Mouse (Mus musculus) cerebellum, postnatal 4 days (tissue): Measurements from ENCODE around the gene Kng1.
"Not testable (repeated sequence)": the region's sequence is repeated elsewhere in the genome, so short reads cannot be mapped to it uniquely, and the experiment has no call there.

ENCODE experiments used
- DNase-seq, 2 experiments: peaks; one replicate each; pipeline ENCODE4 v3.0.0; 2022; ENCODE audit warnings: low spot score in 2 of 2, mixed read lengths in 1 of 2

The Kng1 gene

DNA sequence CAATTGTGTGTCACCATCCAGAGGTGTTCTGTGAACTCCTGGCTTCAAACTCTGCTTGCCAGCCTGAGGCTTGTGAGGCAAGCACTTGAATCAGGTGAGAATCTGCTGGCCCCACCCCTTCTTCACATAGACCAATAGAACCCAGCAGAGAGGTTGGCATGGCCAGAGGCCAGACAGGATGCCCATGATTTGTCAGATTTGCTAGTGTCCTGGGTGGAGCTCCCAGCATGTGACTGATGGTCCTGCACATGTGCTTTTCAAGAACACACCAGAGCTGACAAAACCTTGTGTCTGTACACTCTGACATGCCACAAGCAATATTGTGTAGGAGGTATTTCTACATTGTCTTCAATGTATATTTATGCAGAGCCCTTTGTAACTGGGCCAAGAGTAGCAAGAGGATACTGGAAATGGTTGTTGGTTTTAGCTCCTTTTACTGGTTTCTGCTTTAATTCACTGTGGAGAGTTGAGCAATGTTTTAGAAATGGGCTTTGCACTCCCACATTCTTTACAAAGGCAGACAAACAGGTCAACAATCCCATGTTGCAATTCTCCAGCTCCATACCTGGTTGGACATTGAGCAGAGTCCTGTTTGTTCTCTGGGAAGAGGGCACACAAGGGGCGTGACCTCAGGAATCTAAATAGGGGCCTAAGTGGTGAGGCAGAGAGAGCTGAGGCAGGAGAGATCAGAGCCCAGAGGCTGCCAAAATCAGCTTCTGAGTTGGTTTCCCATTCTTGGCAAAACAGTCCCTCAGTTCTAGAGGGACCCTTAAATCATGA lies at the start of gene Kng1:
Gene Kng1 (plus strand): TSS at position 198 of the 780 bp plus-strand sequence.
- DNase-seq: not testable (repeated sequence)

DNA sequence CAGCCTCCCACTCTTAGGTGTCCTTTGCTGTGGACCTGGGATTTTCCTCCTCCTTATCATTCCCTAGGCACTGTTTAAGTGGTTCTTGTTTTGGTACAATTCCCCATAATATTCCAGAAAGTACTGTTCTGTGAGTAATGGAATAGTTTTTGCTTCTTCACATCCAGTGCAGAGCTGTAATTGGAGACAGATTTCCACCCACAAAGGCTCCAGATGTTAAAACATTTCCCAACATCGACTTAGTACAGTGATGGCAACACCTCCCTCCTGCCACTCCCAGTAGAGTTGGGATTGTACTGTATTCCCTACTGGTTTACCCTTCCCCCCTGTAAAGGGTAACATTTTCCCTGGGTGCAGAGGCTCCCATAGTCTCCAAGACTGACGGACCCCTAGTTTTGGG lies 43.9 kb upstream of the Kng1 start:
- DNase-seq: not testable (repeated sequence)

DNA sequence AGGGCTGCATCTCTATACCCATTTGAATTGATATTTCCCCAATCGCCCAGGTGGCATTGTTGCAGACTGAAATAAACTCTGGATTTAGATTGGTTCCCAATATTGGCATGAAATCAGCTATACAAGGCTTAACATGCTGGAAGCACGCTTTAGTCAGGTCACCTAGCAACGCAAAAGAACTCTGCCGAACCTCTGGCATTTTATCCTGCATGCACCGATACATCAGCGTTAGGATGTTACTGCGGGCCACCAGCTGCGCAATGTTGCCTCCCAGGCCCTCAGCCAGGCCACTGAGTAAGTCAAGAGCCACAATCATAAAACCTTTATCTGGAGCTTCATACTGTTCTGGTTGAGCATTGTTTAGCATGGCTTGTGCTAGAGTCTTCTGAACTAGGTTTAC lies 43.0 kb upstream of the Kng1 start:
- not testable (repeated sequence) for DNase-seq

DNA sequence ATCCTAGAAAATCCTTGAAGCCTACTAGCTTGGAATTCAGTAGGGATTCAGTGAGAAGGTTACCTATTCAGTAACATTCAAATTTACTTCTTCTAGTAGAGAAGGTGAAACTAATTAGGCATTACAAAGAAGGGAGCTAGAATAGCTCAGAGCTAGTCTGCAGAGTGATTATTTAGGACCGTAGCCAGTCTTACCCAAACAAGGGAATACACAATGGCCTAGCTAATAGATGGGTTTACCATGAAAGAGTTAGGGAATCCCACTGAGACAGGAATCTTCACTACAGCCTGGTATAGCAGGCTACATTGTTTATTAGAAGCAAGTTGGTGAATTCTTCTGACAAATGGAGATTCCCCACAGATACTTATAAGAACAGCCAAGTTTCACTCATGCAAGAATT lies 37.1 kb upstream of the Kng1 start:
- DNase-seq: not testable (repeated sequence)

DNA sequence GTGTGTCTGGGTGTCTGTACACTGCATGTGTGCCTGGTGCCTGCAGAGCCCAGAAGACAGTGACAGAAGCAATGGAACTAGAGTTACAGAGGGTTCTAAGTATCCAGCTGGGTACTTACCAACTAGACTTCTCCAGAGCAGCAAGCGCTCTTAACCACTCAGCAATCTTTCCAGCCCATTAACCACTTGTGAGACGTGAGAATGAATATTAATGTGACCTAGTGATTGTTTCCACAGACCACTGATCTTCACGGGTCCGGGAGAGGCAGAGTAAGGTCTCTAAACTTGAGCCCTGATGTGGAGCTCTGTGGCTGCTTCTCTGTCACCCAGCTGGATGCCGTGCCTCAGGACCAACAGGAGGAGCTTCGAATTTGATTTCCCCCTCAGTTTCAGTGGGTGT lies 32.6 kb upstream of the Kng1 start:
- DNase-seq: no peak

DNA sequence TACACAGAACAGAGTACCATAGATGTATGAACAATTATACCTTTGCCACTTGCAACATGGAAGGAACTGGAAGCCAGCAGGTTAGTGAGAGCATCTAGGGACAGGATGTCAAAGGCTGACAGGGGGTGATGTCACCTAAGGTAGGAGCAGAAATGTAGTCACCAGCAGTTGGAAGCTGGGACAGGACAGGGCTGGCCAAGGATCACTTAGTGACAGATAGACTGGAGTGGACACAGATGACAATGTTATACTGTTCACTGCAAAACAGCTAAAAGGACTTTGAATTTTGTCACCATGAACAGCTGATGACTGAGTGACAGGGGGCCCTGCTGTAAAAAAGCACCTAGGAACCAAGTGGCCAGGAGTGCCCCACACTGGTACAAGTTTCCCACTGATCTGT lies 31.1 kb upstream of the Kng1 start:
- no peak for DNase-seq

DNA sequence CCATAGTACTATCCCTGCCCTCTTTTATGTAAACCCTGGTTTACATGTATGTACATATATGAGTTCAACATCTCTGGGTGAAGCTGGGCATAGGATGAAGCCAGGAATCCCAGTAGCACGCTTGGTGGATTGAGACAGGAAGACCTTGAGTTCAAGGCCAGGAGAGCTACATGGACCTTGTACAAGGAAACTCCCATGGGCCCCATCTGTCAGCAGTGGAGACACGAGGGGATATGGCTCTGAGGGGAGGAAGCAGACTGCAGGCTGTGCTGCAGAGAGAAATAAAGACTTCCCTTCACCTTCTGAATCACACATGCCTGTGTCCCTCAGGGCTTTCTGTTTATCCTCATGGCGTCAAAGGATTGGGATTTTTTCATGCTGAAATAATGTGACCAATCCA lies 30.3 kb upstream of the Kng1 start:
- DNase-seq: not testable (repeated sequence)

DNA sequence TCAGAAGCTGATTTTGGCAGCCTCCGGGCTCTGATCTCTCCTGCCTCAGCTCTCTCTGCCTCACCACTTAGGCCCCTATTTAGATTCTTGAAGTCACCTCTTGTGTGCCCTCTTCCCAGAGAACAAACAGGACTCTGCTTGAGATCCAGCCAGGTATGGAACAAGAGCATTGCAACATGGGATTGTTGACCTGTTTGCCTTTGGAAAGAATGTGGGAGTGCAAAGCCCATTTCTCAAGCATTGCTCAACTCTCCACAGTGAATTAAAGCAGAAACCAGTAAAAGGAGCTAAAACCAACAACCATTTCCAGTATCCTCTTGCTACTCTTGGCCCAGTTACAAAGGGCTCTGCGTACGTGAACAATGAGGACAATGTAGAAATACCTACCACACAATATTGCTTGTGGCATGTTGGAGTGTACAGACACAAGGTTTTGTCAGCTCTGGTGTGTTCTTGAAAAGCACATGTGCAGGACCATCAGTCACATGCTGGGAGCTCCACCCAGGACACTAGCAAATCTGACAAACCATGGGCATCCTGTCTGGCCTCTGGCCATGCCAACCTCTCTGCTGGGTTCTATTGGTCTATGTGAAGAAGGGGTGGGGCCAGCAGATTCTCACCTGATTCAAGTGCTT lies 28.6 kb upstream of the Kng1 start, which contains the start of gene Kng2:
Gene Kng2 (minus strand): TSS at position 517 of the 635 bp plus-strand sequence.
- not testable (repeated sequence) for DNase-seq

DNA sequence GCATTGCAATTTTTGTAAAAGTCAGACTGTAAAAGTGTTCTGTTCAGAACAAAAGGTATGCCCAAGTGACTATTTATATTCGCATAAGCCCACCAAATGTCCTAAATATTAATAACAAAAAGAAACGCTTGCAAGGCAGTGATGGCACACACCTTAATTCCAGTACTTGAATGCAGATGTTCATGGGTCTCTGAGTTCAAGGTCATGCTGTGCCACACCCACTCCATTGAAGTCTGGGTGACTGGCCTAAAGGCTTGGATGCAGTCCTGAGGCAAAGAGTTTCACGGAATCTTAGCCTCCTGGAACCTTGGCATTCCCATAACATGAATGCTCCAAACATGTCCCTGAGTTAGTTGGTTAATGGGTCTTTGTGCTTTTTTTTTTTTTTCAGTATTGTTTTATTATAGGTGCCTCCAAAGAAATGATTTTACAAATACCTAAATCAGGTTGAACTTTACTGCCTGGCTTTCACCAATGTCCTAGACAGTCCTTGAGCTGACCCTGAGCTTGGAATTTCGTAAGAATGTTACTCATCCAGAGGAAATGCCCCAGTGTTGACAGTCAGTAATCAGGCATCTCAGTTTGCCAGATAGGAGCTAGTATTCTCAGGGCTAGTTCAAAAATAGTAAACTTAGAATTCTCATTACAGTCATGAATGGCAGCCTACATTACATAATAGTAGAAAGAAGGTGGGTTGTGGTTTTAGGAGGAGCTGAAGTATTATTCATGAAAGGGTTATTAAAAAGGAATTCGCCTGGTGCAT lies 26.8 kb upstream of the Kng1 start:
- DNase-seq: no peak

DNA sequence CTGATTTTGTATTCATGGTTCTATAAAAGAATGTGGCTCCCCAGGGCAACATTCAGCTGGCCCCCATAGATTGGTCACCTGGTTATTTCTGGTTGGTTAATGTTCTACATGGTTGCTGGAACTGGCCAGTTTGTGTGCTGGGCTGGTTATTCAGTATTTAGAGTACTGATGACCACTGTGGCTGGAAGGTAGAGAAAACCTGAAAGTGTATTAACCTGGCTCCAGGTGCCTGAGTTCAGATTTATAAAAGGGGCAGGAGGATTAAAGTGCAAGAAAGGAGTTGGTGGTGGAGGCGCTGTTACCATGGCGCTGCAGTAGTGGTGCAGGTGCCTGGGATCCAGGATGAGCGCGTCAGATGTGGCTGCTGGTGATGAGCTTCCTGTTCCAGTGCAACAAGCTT lies 24.0 kb upstream of the Kng1 start:
- DNase-seq: no peak

DNA sequence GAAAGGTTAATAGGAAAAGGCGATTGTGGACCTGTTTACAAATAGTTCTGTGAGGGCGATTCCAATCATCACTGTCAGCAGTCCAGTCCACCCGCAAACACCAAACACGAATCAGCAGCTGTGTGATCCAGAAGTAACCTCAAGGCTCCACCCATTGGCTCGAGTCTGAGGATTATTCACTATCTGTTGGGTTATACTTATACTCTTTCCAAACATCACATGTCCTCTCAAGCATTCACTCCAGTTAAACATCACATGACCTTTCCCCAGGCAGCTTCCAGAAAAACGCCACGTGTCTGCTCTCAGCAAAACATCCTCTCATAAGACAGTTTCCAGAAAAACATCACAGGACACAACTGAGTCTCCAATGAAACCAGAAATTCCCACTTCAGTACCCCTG lies 19.9 kb upstream of the Kng1 start:
- DNase-seq: no peak

DNA sequence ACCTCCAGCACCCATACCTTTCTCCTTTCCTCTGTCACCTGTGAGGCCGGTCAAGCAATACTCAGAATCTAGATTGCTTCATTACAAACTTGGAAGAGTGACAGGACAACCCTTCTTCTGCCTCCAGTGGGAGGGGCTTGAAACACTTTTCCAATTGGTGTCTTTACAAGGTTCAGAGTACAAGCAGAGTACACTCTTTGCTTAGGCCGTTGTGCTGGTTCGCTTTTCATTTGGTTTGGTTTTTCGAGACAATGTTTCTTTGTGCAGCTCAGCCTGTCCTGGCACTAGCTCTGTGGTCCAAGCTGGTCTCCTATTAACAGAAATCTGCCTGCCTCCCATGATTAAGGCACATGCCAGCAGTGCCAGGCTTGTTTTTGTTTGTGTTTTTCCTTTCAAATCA lies 18.4 kb upstream of the Kng1 start:
- no peak for DNase-seq

DNA sequence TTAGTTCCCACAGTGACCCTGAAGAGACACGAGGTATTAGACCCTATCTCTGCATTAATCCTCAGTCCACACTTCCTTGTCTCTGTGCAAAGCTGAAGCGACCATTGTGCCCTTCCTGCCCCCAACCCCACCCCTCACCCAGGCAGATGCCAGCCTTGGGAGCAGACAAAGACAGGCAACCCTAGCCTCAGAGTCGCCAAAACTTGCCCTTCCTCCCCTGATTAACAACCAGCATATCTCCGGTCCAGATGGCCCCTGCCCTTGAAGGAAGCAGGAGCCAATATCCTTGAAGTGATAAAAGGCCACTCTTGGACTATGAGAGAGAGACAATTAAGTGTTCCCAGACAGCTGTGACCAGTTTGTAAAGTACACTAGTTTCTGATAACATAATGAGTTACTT lies 16.8 kb upstream of the Kng1 start:
- DNase-seq: no peak

DNA sequence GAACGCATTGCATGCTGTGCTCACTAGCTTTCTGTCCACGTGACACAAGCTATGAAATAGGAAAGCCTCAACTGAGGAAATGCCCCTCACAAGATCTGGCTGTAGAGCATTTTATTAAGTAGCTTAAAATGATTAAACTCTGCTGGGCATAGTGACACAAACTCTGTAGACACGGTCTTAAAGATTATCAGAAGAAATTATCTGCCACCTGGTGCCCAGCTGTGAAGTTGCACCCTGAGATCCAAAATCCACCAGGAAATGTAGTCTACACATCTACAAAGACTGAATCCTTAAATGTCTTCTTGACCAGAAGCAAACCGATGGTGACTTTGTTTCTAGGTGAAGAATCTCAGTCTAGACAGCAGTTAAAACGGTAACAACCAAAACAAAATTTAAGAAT lies 11.3 kb upstream of the Kng1 start:
- peak in 1 of 2 experiments; percentile 7 for DNase-seq

DNA sequence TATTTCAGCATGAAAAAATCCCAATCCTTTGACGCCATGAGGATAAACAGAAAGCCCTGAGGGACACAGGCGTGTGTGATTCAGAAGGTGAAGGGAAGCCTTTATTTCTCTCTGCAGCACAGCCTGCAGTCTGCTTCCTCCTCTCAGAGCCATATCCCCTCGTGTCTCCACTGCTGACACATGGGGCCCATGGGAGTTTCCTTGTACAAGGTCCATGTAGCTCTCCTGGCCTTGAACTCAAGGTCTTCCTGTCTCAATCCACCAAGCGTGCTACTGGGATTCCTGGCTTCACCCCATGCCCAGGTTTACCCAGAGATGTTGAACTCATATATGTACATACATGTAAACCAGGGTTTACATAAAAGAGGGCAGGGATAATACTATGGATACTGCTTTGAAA lies 2.0 kb downstream of the Kng1 start:
- not testable (repeated sequence) for DNase-seq

DNA sequence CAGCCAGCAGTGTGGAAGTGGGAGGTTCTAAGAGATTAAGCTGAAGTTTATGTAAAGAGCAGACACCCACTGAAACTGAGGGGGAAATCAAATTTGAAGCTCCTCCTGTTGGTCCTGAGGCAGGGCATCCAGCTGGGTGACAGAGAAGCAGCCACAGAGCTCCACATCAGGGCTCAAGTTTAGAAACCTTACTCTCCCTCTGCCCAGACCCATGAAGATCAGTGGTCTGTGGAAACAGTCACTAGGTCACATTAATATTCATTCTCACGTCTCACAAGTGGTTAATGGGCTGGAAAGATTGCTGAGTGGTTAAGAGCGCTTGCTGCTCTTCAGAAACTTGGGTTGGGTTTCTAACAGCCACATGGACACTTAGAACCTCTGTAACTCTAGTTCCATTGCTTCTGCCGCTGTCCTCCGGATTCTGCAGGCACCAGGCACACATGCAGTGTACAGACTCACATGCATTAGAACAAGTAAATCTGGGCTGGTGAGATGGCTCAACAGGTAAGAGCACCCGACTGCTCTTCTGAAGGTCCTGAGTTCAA lies 3.2 kb downstream of the Kng1 start:
- DNase-seq: not testable (repeated sequence)

DNA sequence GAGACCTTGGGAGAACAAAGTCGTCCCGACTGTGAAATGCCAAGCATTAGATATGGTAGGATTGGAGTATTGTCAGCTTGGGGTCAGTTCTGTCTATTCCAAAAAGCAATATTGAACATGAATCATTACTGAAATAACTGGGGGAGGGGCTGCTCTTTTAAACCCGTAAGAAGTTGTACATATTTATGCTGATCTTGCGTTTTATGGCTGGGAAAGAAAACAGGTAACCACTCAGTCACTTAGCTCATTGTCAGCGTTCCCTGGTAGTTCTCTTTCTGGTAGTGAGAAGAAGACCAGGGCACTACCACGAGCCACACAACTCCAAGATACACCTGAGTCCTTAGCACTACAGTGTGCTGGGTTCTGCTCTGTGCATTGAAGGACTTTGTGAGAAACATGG lies 19.9 kb downstream of the Kng1 start:
- DNase-seq: not testable (repeated sequence)

DNA sequence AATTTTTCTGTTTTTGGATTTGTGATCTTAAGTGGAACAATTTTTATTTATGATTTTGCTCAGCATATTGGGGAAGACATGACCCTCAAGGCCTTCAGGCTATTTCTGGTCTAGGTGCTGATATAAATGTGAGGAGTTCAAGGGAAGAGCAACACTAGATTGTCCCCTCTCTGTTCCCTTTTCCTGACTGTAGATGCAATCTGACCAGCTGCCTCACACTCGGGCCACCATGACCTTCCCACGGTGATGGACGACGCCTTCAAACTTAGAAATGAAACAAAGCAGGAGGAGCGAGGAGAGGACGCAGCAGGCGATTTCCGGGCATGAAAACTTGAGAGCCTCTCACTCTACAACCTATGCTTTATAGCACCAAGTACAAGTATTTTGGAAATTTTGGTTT lies 29.5 kb downstream of the Kng1 start:
- DNase-seq: not testable (repeated sequence)

DNA sequence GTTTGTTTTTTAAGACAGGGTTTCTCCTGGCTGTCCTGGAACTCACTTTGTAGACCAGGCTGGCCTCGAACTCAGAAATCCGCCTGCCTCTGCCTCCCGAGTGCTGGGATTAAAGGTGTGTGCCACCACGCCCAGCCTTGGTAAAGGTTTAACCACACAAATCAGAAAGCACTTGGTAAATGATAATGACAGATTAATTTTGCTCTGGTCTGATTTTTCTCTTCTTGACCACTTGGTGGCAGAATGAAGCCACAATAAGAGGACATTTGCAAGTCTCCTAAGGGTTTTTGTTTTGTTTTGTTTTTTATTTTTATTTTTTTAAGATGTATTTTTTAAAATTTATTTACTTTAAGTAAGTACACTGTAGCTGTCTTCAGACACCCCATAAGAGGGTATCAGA lies 30.0 kb downstream of the Kng1 start:
- DNase-seq: not testable (repeated sequence)

DNA sequence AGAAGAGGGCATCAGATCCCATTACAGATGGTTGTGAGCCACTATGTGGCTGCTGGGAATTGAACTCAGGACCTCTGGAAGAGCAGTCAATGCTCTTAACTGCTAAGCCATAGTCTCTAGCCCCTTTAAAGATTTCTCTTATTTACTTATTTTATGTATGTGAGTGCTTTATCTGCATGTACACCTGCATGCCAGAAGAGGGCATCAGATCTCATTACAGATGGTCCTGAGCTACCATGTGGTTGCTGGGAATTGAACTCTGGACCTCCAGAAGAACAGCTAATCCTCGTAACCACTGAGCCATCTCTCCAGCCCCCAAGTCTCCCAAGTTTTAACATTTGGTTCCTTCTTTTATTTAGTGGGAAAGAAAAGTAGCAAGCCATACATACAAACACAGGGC lies 30.8 kb downstream of the Kng1 start:
- DNase-seq: not testable (repeated sequence)

DNA sequence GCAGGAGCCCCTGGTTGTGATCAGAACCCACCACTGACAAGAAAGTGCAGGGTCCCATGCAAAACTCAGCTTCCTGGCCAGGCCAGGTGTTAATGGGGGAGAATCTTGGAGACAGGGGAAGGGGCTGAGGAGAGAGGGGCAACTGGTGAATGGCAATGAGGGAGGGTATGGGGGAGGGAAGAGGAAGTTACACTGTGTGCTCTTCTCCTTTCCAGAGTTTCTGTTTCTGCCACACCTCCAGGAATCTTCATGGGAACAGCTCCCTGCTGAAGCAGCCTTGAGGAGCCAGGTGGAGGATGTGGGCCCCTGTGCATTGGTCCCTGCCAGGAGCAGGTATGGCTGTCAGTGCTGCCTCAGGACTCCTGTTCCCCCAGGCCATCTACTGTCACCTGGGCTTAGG lies 33.7 kb downstream of the Kng1 start:
- DNase-seq: not testable (repeated sequence)

DNA sequence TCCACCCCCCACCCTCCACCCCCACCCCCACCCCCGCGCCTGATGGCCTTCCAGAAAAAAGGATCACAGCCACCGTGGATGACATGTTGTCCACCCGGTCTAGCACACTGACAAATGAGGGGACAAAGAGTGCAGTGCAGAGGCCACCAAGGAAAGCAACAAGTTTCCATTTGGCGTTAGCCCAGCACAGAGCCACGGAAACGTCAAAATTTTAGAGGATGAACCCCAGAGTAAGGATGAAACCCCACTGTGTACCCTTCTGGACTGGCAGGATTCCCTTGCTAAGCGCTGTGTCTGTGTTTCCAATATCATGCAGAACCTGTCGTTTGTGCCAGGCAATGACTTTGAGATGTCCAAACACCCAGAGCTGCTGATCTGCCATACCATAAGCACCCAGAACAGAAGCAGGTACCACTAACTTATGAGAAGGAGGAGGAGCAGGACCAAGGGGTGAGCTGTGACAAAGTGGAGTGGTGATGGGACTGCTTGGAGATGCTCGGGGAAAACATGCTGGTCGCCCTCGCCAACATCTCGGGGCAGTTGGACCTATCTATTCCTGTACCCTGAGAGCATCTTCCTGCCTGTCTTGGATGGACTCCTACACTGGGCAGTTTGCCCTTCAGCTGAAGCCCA lies 35.8 kb downstream of the Kng1 start:
- no peak for DNase-seq
